Mouse (Mus musculus) testis, adult 2 months (tissue): ENCODE data around the gene Gpt2. TPM values are rescaled to one million over a fixed set of nuclear protein-coding genes. Genes with fewer than 3 reads are reported as not detected.
A peak's percentile ranks its signal among the peaks of the same experiment; 100 is the strongest.

Source experiments
- H3K27ac ChIP-seq: fragments of 200-500 bp; 2 replicates; pipeline ENCODE4 v1.5.1; 2012; ENCODE audit warnings: low read depth, low read length; ENCODE audit not compliant: control insufficient read depth, insufficient read depth
- H3K27me3 ChIP-seq: fragments of 200-500 bp; 2 replicates; pipeline ENCODE4 v1.6.1; 2012; ENCODE audit warnings: mild to moderate bottlenecking, low read length, moderate library complexity; ENCODE audit not compliant: control insufficient read depth, insufficient read depth
- H3K36me3 ChIP-seq: fragments of 200-500 bp; 2 replicates; pipeline ENCODE4 v1.6.1; 2012; ENCODE audit warnings: mild to moderate bottlenecking, low read length; ENCODE audit not compliant: control insufficient read depth, insufficient read depth
- H3K4me1 ChIP-seq: fragments of 200-500 bp; 2 replicates; pipeline ENCODE4 v1.6.1; 2012; ENCODE audit warnings: low read length; ENCODE audit not compliant: control insufficient read depth, insufficient read depth
- H3K4me3 ChIP-seq: fragments of 200-500 bp; 2 replicates; pipeline ENCODE4 v1.5.1; 2012; ENCODE audit warnings: low read depth, mild to moderate bottlenecking, low read length, moderate library complexity, mixed read lengths; ENCODE audit not compliant: control insufficient read depth
- CTCF ChIP-seq: fragments of 200-500 bp; IDR thresholded peaks from 2 replicates; pipeline ENCODE4 v1.5.1; 2012; ENCODE audit warnings: low read depth, mild to moderate bottlenecking, inconsistent platforms, low read length, moderate library complexity; ENCODE audit not compliant: control insufficient read depth, insufficient read depth, insufficient replicate concordance
- POLR2A ChIP-seq: fragments of 200-500 bp; IDR thresholded peaks from 2 replicates; pipeline ENCODE4 v1.6.1; 2012; ENCODE audit warnings: low read depth, mild to moderate bottlenecking, inconsistent platforms, low read length, moderate library complexity; ENCODE audit not compliant: control insufficient read depth
- polyA plus RNA-seq: library from polyadenylated mRNA; depleted of rRNA; stranded (reverse); fragments of >200 nt; gene quantifications from 2 replicates; pipeline ENCODE4 v1.2.3, GENCODE M21; 2012

Gene Gpt2
- polyA plus RNA-seq, 1 experiment = 15.6 TPM

DNA sequence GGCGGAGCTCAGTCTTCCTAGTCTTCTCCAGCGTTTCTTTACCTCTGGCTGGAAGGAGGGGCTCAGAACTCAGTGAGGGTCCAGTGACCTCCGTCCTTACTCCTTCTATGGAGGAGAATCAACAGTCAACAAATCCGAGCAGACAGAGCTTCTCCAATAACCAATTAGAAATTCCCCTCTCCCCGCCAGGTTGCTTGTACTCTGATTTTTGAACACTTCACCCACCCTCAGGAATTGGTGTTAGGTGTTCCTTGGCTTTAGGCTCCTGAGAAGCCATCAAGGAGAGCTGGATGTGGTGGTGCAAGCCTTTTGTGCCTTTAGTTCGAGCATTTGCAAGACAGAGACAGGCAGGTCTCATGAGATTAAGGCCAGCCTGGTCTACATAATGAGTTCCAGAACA, 19.6 kb upstream of the Gpt2 start:
- no peaks in the 10 kb centered on the region for H3K27me3 ChIP-seq
- TF ChIP-seq POLR2A (no peak), CTCF (no peak)
- no peak overlapping the region for H3K4me3 ChIP-seq
- no peaks in the 10 kb centered on the region for H3K4me1 ChIP-seq
- no peaks in the 10 kb centered on the region for H3K36me3 ChIP-seq
- H3K27ac ChIP-seq = no peak overlapping the region

DNA sequence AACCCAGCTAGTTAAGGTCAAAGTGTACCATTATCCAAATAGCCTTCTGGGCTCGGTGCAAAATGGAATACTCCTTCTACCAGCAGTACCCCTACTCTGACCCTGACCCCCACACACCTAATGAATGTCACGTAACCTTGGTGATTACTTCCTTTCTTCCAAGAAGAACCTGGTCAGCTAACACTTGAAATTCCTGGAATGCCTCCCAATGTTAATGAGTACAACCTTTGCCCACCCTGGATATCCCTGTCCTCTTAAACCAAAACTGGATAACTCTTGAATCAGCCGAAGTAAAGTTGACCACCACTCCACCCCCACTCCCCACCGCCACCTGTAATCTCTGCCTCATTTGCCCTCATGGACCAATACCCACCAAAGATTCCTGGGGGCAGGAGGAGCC, 19.1 kb upstream of the Gpt2 start:
- H3K4me1 ChIP-seq = no peaks in the 10 kb centered on the region
- no peak overlapping the region for H3K4me3 ChIP-seq
- TF ChIP-seq CTCF (no peak), POLR2A (no peak)
- no peak overlapping the region for H3K27ac ChIP-seq
- no peaks in the 10 kb centered on the region for H3K27me3 ChIP-seq
- H3K36me3 ChIP-seq = no peaks in the 10 kb centered on the region

DNA sequence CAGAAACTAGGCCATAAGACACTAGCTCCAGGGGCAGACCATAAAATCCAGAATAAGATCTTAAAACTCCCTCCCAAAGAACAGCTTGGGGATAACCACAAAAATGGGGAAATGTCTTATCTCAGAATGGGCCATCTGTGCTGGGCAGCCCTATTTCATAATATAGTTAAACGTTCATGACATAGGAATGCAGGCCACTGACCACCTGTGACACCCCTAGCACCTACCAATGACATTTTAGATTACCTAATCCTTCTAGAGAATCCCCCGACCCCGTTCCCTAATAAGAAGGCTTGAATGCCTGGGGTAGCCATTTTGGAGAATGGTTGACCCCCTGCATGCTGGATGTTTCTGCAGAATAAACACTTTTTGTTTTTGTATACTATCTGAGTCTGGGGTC, 17.5 kb upstream of the Gpt2 start:
- H3K4me1 ChIP-seq = no peaks in the 10 kb centered on the region
- H3K27ac ChIP-seq = no peak overlapping the region
- no peak for TF ChIP-seq POLR2A
- no peak for TF ChIP-seq CTCF
- no peaks in the 10 kb centered on the region for H3K27me3 ChIP-seq
- H3K4me3 ChIP-seq = no peak overlapping the region
- no peaks in the 10 kb centered on the region for H3K36me3 ChIP-seq

DNA sequence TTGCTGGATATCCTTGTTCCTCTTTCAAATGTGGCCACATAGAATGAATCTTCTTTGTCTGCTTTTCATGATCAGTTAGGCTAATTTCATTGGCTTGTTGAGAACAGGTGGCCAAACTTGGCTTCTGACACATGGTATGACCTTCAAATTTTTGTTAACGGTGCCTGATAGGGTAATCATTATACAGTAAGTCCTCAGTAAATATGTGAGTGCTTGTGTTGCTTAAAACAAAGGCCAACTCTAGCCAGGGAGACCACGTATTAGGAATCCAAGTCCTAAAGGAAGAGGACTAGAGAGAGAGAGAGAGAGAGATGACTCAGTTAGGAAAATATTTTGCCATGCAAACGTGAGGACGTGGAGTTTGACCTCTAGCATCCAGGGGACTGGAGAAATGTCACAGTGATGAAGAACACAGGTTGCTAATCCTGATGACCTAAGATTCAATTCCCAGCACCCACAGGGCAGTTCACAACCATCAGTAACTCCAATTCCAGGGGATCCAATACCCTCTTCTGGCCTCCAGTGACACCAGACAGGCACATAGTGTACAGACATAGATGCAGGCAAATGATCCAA, 15.3 kb upstream of the Gpt2 start:
- peaks cover 2% of the 10 kb centered on the region for H3K4me1 ChIP-seq
- TF ChIP-seq CTCF = no peak
- TF ChIP-seq POLR2A = no peak
- H3K27ac ChIP-seq = peak overlapping the region; percentile 80
- no peaks in the 10 kb centered on the region for H3K36me3 ChIP-seq
- no peak overlapping the region for H3K4me3 ChIP-seq
- H3K27me3 ChIP-seq = no peaks in the 10 kb centered on the region

DNA sequence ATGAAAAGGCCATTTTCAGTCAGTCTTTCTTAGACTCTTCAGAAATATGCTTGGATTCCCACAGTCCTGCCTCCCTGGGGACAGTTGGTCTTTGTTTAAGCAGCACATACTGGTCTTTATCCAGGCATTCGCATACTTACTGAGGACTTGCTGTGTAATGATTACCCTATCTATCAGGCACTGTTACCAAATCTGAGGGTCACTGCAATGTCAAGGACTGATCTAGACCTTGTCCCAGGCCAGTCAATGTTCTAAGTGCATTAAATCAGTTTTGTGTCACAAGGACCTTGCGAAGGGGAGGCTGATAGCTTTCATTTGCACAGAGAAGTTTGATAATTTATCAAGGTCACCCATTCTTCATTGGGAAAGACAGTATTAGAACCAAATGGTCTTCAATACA, 14.0 kb upstream of the Gpt2 start:
- no peak for TF ChIP-seq POLR2A
- TF ChIP-seq CTCF = no peak
- H3K27ac ChIP-seq = peak overlapping the region; percentile 73
- H3K27me3 ChIP-seq = no peaks in the 10 kb centered on the region
- H3K4me1 ChIP-seq = peaks cover 2% of the 10 kb centered on the region
- no peak overlapping the region for H3K4me3 ChIP-seq
- no peaks in the 10 kb centered on the region for H3K36me3 ChIP-seq

DNA sequence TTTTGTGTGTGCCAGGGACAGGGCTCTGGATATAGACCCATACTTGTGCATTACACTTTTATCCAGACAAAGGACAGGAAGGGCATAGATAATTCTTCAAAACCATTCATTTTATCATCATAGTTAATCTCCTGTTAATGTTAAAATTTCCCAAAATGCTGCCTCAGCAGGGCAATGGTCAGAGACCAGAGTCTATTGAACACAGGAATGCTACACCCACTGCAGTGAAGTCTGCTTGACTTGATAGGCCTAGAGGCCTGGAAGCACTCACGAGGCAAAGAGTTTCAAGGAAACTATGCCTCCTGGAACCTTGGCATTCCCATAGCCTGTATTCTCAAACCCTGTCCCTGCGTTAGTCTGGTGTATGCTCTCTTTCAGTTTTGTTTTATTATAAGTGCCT, 12.7 kb upstream of the Gpt2 start:
- Histone ChIP-seq H3K27me3 (no peaks in the 10 kb centered on the region), H3K4me1 (peaks cover 5% of the 10 kb centered on the region), H3K4me3 (no peak overlapping the region), H3K27ac (no peak overlapping the region), H3K36me3 (no peaks in the 10 kb centered on the region)
- TF ChIP-seq CTCF = no peak
- TF ChIP-seq POLR2A = no peak

DNA sequence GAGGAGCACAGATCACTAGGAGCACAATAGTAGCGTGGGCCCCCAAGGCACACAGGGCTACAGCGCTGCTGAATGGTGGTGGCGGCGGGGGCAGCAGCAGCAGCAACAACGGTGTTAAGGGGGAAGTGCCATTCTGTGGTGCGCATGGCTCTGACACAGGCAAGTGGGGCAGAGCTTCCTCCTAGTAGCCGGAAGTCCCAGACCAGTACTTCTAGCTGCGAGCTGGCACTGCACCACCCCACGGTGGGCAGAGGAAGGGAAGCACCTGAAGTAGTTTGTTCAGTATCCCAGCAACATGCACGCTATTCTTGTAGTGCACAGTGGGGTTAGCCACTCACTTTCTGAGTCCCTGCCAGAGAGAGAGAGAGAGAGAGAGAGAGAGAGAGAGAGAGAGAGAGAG, 10.5 kb upstream of the Gpt2 start:
- no peak overlapping the region for H3K27ac ChIP-seq
- H3K36me3 ChIP-seq = no peaks in the 10 kb centered on the region
- no peak overlapping the region for H3K4me3 ChIP-seq
- peaks cover 5% of the 10 kb centered on the region for H3K4me1 ChIP-seq
- no peaks in the 10 kb centered on the region for H3K27me3 ChIP-seq
- TF ChIP-seq POLR2A (no peak), CTCF (no peak)

DNA sequence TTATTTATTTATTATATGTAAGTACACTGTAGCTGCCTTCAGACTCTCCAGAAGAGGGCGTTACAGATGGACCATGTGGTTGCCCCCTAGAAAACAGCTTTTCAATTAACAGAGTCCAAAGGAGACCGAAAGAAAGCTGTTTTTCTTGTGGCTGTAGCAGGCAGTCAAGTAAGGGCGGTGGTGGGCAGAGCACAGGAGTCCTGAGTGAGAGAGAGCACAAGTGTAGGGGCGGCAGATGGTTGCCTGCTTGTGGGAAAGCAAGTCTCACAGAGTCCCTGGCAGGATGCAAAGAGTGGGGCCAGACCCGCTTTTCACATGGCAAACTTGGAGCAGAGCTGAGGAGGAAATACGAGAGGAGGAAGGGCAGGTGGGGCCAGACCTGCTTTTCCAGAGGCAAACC, 9.9 kb upstream of the Gpt2 start:
- Histone ChIP-seq H3K27me3 (no peaks in the 10 kb centered on the region), H3K27ac (no peak overlapping the region), H3K4me1 (peaks cover 8% of the 10 kb centered on the region), H3K4me3 (no peak overlapping the region), H3K36me3 (no peaks in the 10 kb centered on the region)
- no peak for TF ChIP-seq CTCF
